Mouse (Mus musculus): ENCODE measurements around the gene Pgbd5. TPM values are rescaled to one million over a fixed set of nuclear protein-coding genes. Genes with fewer than 3 reads are reported as not detected.

Pgbd5 gene
- total RNA-seq, 2 experiments from 2014 or later: 0.57 to 0.73 TPM

GRCm38 (mm10) chr8:124395392-124395791 is 44.1 kb downstream of the Pgbd5 start:
- intact Hi-C loops (cut with DNase I; ENCODE audit: low total_unique reads): loop anchor here (5.0 kb wide), 1 partner anchor 177 kb away; no protein-coding TSS in a partner anchor
- no peak for DNase-seq

- DNase-seq: no peak
- intact Hi-C loops (cut with DNase I; ENCODE audit: low total_unique reads): loop anchor here (5.0 kb wide), 1 partner anchor 177 kb away; no protein-coding TSS in a partner anchor
Observed at GRCm38 (mm10) chr8:124394951-124395350, 44.5 kb downstream of the Pgbd5 start.

DNA sequence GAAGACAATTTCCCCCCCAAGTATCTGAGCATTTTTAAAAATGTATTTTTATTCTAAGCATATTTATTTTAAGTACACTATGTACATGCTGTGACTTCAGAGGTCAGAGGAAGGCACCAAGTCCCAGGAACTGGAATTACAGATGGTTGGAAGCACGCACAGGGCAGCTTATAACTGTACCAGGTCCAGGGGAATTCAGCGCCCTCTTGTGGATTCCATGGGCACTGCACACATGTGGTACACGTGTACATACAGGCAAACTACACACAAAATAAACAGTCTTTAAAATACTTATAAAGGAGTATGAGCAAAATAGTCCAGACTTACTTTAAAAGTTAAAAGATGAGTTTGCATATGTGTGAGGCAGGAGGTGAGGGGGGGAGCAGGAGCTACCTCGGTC is 45.5 kb downstream of the Pgbd5 start:
- DNase-seq: no peak
- intact Hi-C loops (cut with DNase I; ENCODE audit: low total_unique reads): no loop called here

GRCm38 (mm10) chr8:124393013-124393412 is 46.4 kb downstream of the Pgbd5 start:
- intact Hi-C loops (cut with DNase I; ENCODE audit: low total_unique reads): no loop called here
- DNase-seq: no peak

- no peak for DNase-seq
- intact Hi-C loops (cut with DNase I; ENCODE audit: low total_unique reads): no loop called here
Observed at GRCm38 (mm10) chr8:124392271-124393012, 47.0 kb downstream of the Pgbd5 start.

DNA sequence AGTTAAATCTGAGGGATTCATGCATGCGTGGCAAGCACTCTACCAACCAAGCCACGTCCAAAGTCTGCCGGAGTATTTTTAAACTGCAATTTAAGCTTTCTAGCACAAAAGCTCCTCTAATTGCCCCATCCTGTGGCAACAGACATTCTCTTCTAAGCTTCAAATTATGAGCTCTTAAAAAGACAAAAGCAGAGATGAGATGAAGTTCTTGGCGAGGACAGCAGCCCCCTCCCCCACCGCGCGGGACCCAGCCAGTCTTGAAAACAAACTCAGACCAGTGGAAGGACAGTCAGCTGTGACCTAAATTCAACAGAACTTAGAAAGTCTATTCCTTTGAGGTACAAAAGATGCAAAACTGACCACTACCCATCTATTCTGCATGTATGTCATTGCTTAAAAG is 48.3 kb downstream of the Pgbd5 start:
- DNase-seq: no peak
- intact Hi-C loops (cut with DNase I; ENCODE audit: low total_unique reads): no loop called here

DNA sequence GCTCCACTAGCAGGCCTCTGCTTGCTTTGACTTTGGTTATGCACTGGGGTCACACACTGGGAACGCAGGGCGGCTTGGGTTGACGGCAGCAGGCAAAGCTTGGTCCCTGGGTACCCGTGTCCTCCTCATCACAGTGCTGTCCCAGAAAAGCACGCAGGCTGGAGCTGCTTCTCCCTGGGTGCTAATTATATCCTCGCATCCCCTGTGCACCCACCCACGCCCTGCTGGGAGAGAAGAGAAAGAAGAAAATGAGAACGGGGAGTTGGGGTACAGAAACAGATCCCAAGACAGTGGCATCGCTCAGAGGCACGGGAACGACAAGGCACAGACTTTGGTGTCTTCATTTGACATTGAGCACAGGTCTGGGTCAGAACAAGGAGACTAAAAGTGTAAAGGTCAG is 50.0 kb downstream of the Pgbd5 start:
- intact Hi-C loops (cut with DNase I; ENCODE audit: low total_unique reads): no loop called here
- DNase-seq: no peak

DNA sequence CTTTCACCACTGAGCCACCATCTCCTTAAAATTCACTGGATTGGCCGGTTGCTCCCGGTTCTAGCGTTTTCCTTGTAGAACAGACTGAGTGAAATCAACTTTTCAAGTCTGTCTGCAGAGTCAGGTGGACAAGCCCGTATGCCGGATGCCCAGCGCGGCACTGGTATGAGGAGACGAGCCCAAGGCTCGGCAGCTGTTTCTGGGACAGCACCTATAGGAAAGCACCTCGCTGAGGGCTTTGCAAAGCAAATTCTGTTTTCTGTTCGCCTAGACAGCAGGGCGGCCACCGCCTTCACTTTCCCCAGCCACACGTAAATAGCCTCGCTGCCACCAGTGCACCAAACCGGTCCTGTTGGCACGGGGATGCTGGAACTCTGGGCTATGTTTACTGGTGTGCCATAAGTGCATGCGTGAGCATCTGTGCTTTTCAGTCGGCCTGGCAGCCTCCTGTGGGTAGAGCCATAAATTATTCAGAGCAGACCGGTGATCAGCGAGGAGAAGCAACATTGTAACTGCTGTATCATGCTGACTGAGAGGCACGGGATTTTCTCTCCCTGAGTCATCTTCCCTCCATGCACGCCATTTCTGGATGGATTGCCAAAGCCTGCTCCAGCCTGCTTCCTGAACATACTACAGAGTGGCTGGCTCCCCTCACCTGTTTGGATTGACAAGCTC is 53.1 kb downstream of the Pgbd5 start:
- intact Hi-C loops (cut with DNase I; ENCODE audit: low total_unique reads): no loop called here
- DNase-seq: no peak

- no peak for DNase-seq
- intact Hi-C loops (cut with DNase I; ENCODE audit: low total_unique reads): no loop called here
Observed at GRCm38 (mm10) chr8:124384336-124384735, 55.1 kb downstream of the Pgbd5 start.

DNA sequence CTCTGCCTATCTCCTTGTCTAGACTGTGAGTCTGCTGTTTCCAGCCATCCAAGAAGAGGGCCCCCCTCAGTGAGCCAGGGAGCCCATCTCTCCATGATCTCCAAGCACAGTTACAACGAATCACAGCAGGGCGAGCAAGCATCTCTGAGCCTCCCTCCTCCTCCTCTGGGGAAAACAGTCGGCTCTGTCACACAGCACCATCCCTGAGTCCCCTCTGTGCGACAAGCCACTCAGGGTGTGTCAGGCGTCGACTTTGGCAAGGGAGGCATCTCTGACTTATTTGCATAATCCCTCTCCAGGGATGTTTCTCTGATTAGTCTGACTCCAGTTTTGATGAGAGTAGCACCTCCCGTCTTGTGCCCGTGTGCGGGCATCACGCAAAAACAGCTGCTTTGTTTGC is 57.2 kb downstream of the Pgbd5 start:
- no peak for DNase-seq
- intact Hi-C loops (cut with DNase I; ENCODE audit: low total_unique reads): no loop called here

GRCm38 (mm10) chr8:124379289-124379688 is 60.2 kb downstream of the Pgbd5 start:
- DNase-seq: no peak
- intact Hi-C loops (cut with DNase I; ENCODE audit: low total_unique reads): no loop called here

GRCm38 (mm10) chr8:124376406-124376805 is 63.1 kb downstream of the Pgbd5 start:
- intact Hi-C loops (cut with DNase I; ENCODE audit: low total_unique reads): no loop called here
- no peak for DNase-seq

DNA sequence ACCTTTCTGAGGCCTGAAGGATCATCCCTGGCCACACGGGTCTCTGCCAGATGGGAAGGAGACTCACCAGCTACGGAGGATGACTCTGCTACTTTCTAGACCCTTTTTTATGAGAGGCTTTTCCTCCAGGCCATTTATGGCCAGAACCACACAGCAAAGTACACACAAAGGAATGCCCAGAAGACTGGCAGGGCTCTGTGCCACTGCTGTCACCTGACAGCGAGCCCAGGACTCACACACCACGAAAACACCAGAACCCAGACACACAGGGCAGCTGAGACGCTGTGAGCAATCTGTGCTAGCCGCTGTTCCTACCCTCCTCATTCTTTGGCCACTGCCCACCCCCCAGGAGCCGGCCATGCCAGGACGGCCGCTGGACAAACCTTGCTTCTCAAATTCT is 63.7 kb downstream of the Pgbd5 start:
- intact Hi-C loops (cut with DNase I; ENCODE audit: low total_unique reads): no loop called here
- no peak for DNase-seq

DNA sequence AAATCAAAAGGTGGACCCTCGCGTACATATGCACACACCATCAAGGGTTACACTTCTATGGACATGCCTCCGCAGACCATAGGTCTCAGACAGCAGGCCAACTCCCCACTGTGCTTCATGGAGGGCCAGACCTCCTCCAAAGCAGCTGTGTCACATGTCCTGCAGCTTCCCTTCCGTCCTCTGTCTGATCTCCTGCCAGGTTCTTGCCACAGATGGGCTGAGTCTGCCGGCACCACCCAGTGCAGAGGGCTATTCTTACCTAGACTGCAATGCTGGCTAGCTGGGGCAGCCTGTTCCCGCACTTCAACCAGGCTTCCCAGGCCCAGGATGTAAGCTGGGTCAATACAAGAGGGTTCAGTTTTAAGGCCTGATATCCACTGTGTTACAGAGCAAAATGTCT is 64.3 kb downstream of the Pgbd5 start:
- intact Hi-C loops (cut with DNase I; ENCODE audit: low total_unique reads): no loop called here
- no peak for DNase-seq

- no peak for DNase-seq
- intact Hi-C loops (cut with DNase I; ENCODE audit: low total_unique reads): no loop called here
Observed at GRCm38 (mm10) chr8:124373753-124374152, 65.7 kb downstream of the Pgbd5 start.

- intact Hi-C loops (cut with DNase I; ENCODE audit: low total_unique reads): no loop called here
- DNase-seq: no peak
Observed at GRCm38 (mm10) chr8:124371410-124372123, 67.9 kb downstream of the Pgbd5 start.

DNA sequence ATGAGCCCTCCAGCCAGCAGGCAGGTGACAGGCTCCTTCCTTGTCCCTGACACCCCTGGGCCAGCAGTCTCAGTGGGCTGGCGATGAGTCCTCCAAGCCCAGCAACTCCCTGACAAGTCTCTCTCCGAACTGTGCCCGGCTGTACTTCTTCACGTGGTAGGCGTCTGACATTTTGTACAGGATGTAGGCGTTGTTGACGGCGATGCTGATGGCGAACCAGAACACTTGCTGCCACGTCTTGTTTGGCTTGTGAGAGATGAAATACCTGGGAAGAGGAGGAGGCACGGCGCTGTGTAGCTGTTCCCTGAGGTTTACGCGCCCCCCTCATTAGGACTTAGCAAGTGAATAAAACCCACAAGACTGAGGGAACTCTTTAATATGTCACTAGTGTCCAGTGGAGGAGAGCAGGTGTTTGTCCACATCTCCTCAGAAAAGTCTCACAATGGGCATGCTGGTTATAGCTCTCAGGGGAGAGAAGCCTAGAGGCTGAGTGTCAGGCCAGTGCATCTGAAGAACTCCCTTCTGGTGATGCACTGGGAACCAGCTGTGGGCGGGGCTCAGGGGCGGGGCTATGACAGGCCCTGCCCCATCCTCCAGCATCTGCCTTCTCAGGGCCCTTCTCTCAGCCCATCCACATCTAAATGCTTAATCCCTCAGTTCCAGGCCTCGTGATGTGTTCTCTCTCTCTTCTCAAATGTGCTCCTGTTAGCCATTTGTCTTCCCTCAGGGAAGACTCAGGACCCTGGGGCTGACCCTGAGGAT is 68.9 kb downstream of the Pgbd5 start:
- intact Hi-C loops (cut with DNase I; ENCODE audit: low total_unique reads): no loop called here
- DNase-seq: no peak

GRCm38 (mm10) chr8:124368213-124368612 is 71.2 kb downstream of the Pgbd5 start:
- intact Hi-C loops (cut with DNase I; ENCODE audit: low total_unique reads): no loop called here
- DNase-seq: peak; percentile 63

GRCm38 (mm10) chr8:124363337-124363736 is 76.1 kb downstream of the Pgbd5 start:
- no peak for DNase-seq
- intact Hi-C loops (cut with DNase I; ENCODE audit: low total_unique reads): no loop called here

GRCm38 (mm10) chr8:124362589-124362988 is 76.9 kb downstream of the Pgbd5 start:
- intact Hi-C loops (cut with DNase I; ENCODE audit: low total_unique reads): no loop called here
- DNase-seq: no peak

Data from gastrocnemius, postnatal 14 days (tissue).